Mouse (Mus musculus): ENCODE measurements at regions not wholly inside any gene's neighbourhood (a gene's known extent, or its start where the extent isn't known, plus 50 kb on each side); places are given as distances from the start of the nearest gene placed in this dataset.

DNA sequence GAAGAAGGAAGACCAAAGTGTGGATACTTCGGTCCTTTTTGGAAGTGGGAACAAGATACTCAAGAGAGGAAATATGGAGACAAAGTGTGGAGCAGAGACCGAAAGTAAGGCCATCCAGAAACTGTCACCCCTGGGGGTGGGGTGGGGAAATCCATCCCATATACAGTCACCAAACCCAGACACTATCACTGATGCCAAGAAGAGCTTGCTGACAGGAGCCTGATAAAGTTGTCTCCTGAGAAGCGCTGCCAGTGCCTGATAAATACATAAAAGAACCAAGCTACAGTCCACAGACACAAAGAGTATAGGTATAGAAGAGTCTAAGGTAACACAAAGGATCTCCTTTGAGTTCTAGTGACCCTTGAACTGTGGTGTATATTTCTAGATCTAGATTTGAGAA lies 1026.7 kb downstream of the Pla2g4a start:
- Histone ChIP-seq H3K4me3 (ENCODE audit: low read depth, low read length) (no peak overlapping the region), H3K36me3 (ENCODE audit: control insufficient read depth, insufficient read depth, low read length) (no peaks in the 10 kb centered on the region), H3K27me3 (ENCODE audit: control insufficient read depth, insufficient read depth, low read length) (no peaks in the 10 kb centered on the region), H3K27ac (replicated peaks) (no peak overlapping the region), H3K4me1 (replicated peaks; ENCODE audit: control insufficient read depth, insufficient read depth) (no peaks in the 10 kb centered on the region), H3K9me3 (ENCODE audit: control insufficient read depth, low read length) (no peaks in the 10 kb centered on the region), H3K4me2 (replicated peaks; ENCODE audit: low read depth) (no peak overlapping the region), H3K9ac (ENCODE audit: low read length) (no peak overlapping the region)
- TF ChIP-seq EP300 (optimal IDR thresholded peaks at IDR 0.05): no peak
- WGBS: 86% methylated on average over 3 of the region's 3 CpGs
- DNase-seq (ENCODE audit: low spot score): no peak
- no peak for ATAC-seq (ENCODE audit: low FRiP score, low TSS enrichment)

DNA sequence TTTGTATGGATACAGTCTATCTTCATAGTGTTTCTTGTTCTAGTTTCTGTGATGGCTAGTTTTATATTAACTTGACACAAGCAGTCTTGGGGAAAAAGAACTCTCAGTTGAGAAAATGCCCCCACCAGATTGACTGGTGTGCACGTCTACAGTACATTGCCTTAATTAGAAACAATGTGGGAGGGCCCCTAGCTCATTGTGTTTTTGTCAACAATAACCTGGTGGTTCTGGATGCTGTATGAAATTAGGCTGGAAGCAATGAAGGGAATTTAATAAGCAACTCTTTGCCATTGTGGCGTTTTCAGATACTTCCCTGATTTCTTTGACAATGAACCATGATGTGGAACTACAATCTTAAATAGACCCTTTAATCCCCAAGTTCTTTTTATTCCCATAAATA lies 1036.6 kb downstream of the Pla2g4a start:
- WGBS: 74% methylated on average over 2 of the region's 2 CpGs
- no peak overlapping the region for H3K4me2 ChIP-seq (replicated peaks; ENCODE audit: low read depth)
- no peaks in the 10 kb centered on the region for H3K4me1 ChIP-seq (replicated peaks; ENCODE audit: control insufficient read depth, insufficient read depth)
- no peak overlapping the region for H3K4me3 ChIP-seq (ENCODE audit: low read depth, low read length)
- DNase-seq (ENCODE audit: low spot score): no peak
- no peak overlapping the region for H3K9ac ChIP-seq (ENCODE audit: low read length)
- no peaks in the 10 kb centered on the region for H3K27me3 ChIP-seq (ENCODE audit: control insufficient read depth, insufficient read depth, low read length)
- no peak for ATAC-seq (ENCODE audit: low FRiP score, low TSS enrichment)
- TF ChIP-seq CTCF (IDR thresholded peaks at IDR 0.05; ENCODE audit: low read depth): no peak
- H3K27ac ChIP-seq (replicated peaks): no peak overlapping the region
- no peaks in the 10 kb centered on the region for H3K36me3 ChIP-seq (ENCODE audit: control insufficient read depth, insufficient read depth, low read length)
- no peaks in the 10 kb centered on the region for H3K9me3 ChIP-seq (ENCODE audit: control insufficient read depth, low read length)

DNA sequence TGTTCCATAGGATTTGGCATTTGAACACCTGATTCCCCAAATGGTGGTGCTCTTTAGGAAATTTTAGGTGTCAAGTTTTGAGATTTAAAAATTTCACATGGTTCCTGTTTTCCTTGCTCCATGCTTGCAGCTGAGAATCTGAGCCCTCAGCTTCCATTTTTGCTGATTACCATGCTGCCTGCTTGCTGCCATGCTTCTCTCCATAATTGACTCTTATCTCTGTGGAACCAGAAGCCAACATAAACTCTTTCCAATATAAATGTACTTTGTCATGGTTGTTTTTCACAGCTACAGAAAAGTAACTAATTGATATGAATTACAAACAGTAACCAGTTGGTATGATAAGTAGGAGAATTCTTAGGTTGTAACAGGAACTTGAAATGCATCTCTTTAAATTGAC lies 1044.0 kb downstream of the Pla2g4a start:
- DNase-seq (ENCODE audit: low spot score) (no peak), ATAC-seq (ENCODE audit: low FRiP score, low TSS enrichment) (no peak)
- no peak overlapping the region for H3K4me2 ChIP-seq (replicated peaks; ENCODE audit: low read depth)
- H3K4me1 ChIP-seq (replicated peaks; ENCODE audit: control insufficient read depth, insufficient read depth): no peaks in the 10 kb centered on the region
- no peaks in the 10 kb centered on the region for H3K36me3 ChIP-seq (ENCODE audit: control insufficient read depth, insufficient read depth, low read length)
- TF ChIP-seq EP300 (optimal IDR thresholded peaks at IDR 0.05) (no peak), CTCF (IDR thresholded peaks at IDR 0.05; ENCODE audit: low read depth) (no peak)
- no peaks in the 10 kb centered on the region for H3K9me3 ChIP-seq (ENCODE audit: control insufficient read depth, low read length)
- no peak overlapping the region for H3K9ac ChIP-seq (ENCODE audit: low read length)
- no peaks in the 10 kb centered on the region for H3K27me3 ChIP-seq (ENCODE audit: control insufficient read depth, insufficient read depth, low read length)
- H3K27ac ChIP-seq (replicated peaks): no peak overlapping the region
- no peak overlapping the region for H3K4me3 ChIP-seq (ENCODE audit: low read depth, low read length)

DNA sequence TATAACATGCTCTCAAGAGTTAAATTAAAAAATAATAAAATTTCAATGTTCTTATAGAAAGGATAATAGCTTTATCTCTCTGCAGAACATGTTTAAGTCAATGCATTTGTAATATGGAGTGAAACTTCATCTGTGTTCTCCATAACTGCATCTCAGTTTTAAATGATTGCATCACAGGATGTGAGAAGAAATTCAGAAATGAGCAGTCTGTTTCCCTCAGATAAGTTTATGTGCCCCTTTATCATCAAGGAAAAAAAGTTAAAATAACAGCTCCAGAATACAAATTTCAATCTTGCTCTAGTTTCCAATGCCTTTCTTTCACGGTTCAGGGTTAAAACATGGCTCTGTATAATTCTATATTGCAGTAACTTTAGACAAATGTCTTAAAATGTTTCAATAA lies 1048.3 kb downstream of the Pla2g4a start:
- Histone ChIP-seq H3K4me3 (ENCODE audit: low read depth, low read length) (no peak overlapping the region), H3K36me3 (ENCODE audit: control insufficient read depth, insufficient read depth, low read length) (no peaks in the 10 kb centered on the region), H3K4me1 (replicated peaks; ENCODE audit: control insufficient read depth, insufficient read depth) (no peaks in the 10 kb centered on the region), H3K9me3 (ENCODE audit: control insufficient read depth, low read length) (no peaks in the 10 kb centered on the region), H3K4me2 (replicated peaks; ENCODE audit: low read depth) (no peak overlapping the region), H3K9ac (ENCODE audit: low read length) (no peak overlapping the region), H3K27ac (replicated peaks) (no peak overlapping the region), H3K27me3 (ENCODE audit: control insufficient read depth, insufficient read depth, low read length) (no peaks in the 10 kb centered on the region)
- TF ChIP-seq CTCF (IDR thresholded peaks at IDR 0.05; ENCODE audit: low read depth) (no peak), EP300 (optimal IDR thresholded peaks at IDR 0.05) (no peak)
- DNase-seq (ENCODE audit: low spot score) (no peak), ATAC-seq (ENCODE audit: low FRiP score, low TSS enrichment) (no peak)
- 65% methylated on average over 1 of the region's 1 CpGs for WGBS

DNA sequence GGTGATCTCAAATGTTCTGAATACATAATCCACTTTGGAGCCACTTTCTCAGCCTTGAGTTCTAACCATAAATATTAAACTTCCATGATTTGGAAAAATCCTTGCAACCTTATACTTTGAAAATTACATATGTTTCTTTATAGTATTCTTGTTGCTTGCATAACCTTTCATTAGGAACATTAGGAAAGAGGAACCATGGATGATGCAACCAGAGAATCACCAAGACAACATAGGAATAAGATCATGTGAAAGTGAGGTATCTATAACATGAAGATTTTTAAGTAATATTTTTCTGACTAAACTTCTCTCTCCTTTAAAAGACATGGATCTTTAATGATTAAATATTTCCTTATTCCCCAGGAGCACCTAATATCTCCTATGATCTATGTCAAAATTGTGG lies 1057.0 kb downstream of the Pla2g4a start:
- no peak overlapping the region for H3K4me3 ChIP-seq (ENCODE audit: low read depth, low read length)
- no peak overlapping the region for H3K27ac ChIP-seq (replicated peaks)
- no peak overlapping the region for H3K4me2 ChIP-seq (replicated peaks; ENCODE audit: low read depth)
- no peak for ATAC-seq (ENCODE audit: low FRiP score, low TSS enrichment)
- H3K27me3 ChIP-seq (ENCODE audit: control insufficient read depth, insufficient read depth, low read length): no peaks in the 10 kb centered on the region
- H3K4me1 ChIP-seq (replicated peaks; ENCODE audit: control insufficient read depth, insufficient read depth): no peaks in the 10 kb centered on the region
- no peaks in the 10 kb centered on the region for H3K9me3 ChIP-seq (ENCODE audit: control insufficient read depth, low read length)
- H3K36me3 ChIP-seq (ENCODE audit: control insufficient read depth, insufficient read depth, low read length): no peaks in the 10 kb centered on the region
- TF ChIP-seq CTCF (IDR thresholded peaks at IDR 0.05; ENCODE audit: low read depth) (no peak), EP300 (optimal IDR thresholded peaks at IDR 0.05) (no peak)
- H3K9ac ChIP-seq (ENCODE audit: low read length): no peak overlapping the region
- DNase-seq (ENCODE audit: low spot score): no peak

DNA sequence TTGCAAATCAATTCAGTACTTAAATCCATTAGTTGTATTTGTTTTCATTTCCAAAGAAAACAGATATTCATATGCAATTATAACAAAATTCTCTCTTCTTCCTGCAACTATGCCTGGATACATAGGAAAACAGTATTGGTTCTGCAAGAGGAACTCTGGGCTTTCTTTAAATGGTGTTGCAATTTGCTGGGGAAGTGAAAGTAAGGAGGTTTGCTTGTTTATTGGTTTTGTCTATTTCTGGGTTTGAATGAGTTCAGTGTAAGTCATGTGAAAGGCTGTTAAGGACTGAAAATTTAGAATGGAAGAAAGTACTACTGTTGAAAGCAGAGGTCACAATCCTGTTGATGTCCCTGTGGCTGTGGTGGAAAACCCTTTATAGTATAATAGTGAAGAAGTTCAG lies 1058.0 kb downstream of the Pla2g4a start:
- Histone ChIP-seq H3K4me1 (replicated peaks; ENCODE audit: control insufficient read depth, insufficient read depth) (no peaks in the 10 kb centered on the region), H3K9ac (ENCODE audit: low read length) (no peak overlapping the region), H3K4me2 (replicated peaks; ENCODE audit: low read depth) (no peak overlapping the region), H3K4me3 (ENCODE audit: low read depth, low read length) (no peak overlapping the region), H3K9me3 (ENCODE audit: control insufficient read depth, low read length) (no peaks in the 10 kb centered on the region), H3K27ac (replicated peaks) (no peak overlapping the region), H3K36me3 (ENCODE audit: control insufficient read depth, insufficient read depth, low read length) (no peaks in the 10 kb centered on the region), H3K27me3 (ENCODE audit: control insufficient read depth, insufficient read depth, low read length) (no peaks in the 10 kb centered on the region)
- DNase-seq (ENCODE audit: low spot score) (no peak), ATAC-seq (ENCODE audit: low FRiP score, low TSS enrichment) (no peak)
- TF ChIP-seq EP300 (optimal IDR thresholded peaks at IDR 0.05) (no peak), CTCF (IDR thresholded peaks at IDR 0.05; ENCODE audit: low read depth) (no peak)
